Mouse (Mus musculus): ENCODE results near the gene Arhgap45. TPM values are rescaled to one million over a fixed set of nuclear protein-coding genes. Genes with fewer than 3 reads are reported as not detected.
A peak's percentile ranks its signal among the peaks of the same experiment; 100 is the strongest.
"Not testable (repeated sequence)": the region's sequence is repeated elsewhere in the genome, so short reads cannot be mapped to it uniquely, and the experiment has no call there.

Gene Arhgap45
- total RNA-seq, 2 experiments from 2014 or later, result 3.5 TPM

DNA sequence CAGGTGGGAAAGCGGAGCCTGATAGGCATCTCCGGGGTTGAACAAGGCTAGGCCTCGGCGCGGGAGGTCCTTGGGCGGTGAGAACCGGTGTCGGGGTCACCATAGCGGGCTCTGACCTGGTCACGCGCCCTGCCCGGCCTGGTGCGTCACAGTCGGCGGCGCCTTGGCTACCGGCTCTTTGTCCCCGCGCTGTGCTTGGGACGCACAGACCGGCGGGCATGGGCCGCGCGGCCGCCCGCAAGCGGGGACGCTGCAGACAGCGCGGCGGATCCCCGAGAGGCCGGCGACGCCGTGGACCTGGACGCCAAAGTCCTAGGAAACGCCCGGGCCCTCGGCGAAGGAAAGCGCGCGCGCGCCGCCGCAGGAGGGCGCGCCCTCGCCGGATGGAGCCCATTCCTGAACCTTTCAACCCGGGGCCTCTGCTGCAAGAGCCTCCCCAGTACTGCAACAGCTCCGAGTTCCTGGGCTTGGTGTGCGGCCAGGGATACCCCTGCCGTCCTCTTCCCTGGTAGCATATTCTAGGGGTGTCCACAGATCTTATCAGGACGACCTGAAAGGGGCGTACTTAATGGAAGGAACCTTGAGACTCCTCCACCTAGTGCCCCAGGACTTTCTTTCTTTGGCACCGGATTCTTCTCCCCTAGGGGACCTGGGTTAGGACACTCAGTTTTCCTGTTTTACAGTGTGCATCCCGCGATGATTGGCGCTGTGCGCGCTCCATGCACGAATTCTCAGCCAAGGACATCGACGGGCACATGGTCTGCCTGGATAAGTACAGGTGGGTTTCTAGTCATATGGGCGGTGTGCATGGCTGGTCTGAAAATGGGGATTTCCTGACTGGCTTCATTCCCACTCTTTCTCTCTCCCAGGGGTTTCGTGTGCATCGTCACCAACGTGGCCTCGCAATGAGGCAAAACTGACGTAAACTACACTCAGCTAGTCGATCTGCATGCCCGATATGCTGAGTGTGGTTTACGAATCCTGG lies 37.7 kb downstream of the Arhgap45 start:
- TF ChIP-seq CTCF (IDR thresholded peaks at IDR 0.05), result peak; percentile 44
- intact Hi-C loops (cut with DNase I), result loop anchor here (2.0 kb wide), 1 partner anchor 61 kb away; the partner anchor contains the start of gene Stk11
- Histone ChIP-seq H3K4me3 (peak overlapping the region; percentile 90), H3K27ac (peak overlapping the region; percentile 98)
- DNase-seq (ENCODE audit: extremely low spot score in 1 of 2, low spot score in 2 of 2), result peak; percentile 57 to 61

GRCm38 (mm10) chr10:80054911-80055310 lies 38.5 kb downstream of the Arhgap45 start:
- intact Hi-C loops (cut with DNase I), result loop anchor here (2.0 kb wide), 1 partner anchor 60 kb away; the partner anchor contains the start of gene Stk11
- DNase-seq (ENCODE audit: extremely low spot score in 1 of 2, low spot score in 2 of 2), result not testable (repeated sequence)

DNA sequence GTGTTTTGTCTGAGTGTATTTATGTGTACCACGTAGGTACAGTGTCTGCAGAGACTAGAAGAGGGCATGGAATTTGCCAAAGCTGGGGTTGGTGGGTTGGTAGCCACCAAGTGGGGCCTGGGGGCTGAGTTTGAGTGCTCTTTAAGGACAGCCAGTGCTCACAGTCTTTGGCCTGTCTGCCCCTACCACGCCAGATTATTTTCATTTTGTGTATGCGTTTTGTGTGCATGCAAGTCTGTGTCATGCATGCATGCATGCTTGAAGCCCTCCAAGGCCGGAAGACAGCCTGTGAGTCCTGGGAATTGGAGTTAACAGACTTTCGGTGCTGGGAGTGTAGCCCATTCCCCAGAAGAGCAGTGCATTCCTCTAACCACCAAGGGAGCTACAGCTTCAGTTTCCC lies 38.9 kb downstream of the Arhgap45 start:
- H3K4me3 ChIP-seq, result peak overlapping the region; percentile 90
- no peak overlapping the region for H3K27ac ChIP-seq
- intact Hi-C loops (cut with DNase I), result loop anchor here (2.0 kb wide), 1 partner anchor 59 kb away; the partner anchor contains the start of gene Stk11
- TF ChIP-seq CTCF (IDR thresholded peaks at IDR 0.05), result no peak
- no peak for DNase-seq (ENCODE audit: extremely low spot score in 1 of 2, low spot score in 2 of 2)

More at GRCm38 (mm10) chr10:80054911-80055310, 38.5 kb downstream of the Arhgap45 start:
- H3K4me3 ChIP-seq, result peak overlapping the region; percentile 90
- not testable (repeated sequence) for H3K27ac ChIP-seq

- no peak for DNase-seq (ENCODE audit: extremely low spot score in 1 of 2, low spot score in 2 of 2)
- no peak for TF ChIP-seq CTCF (IDR thresholded peaks at IDR 0.05)
- H3K4me3 ChIP-seq, result no peak overlapping the region; the same call in 1 of the 2 replicates
- no peak overlapping the region for H3K27ac ChIP-seq
- intact Hi-C loops (cut with DNase I), result loop anchor here (2.0 kb wide), 1 partner anchor 59 kb away; the partner anchor contains the start of gene Stk11
These were observed 39.4 kb downstream of the Arhgap45 start for GRCm38 (mm10) chr10:80055891-80056290.

GRCm38 (mm10) chr10:80056506-80056905 lies 40.1 kb downstream of the Arhgap45 start:
- TF ChIP-seq CTCF (IDR thresholded peaks at IDR 0.05), result no peak
- no peak overlapping the region for H3K4me3 ChIP-seq
- intact Hi-C loops (cut with DNase I), result no loop called here
- DNase-seq (ENCODE audit: extremely low spot score in 1 of 2, low spot score in 2 of 2), result no peak
- H3K27ac ChIP-seq, result no peak overlapping the region

GRCm38 (mm10) chr10:80056976-80057682 lies 40.7 kb downstream of the Arhgap45 start:
- no peak for TF ChIP-seq CTCF (IDR thresholded peaks at IDR 0.05)
- no peak for DNase-seq (ENCODE audit: extremely low spot score in 1 of 2, low spot score in 2 of 2)
- intact Hi-C loops (cut with DNase I), result no loop called here
- Histone ChIP-seq H3K4me3 (no peak overlapping the region), H3K27ac (no peak overlapping the region)

- TF ChIP-seq CTCF (IDR thresholded peaks at IDR 0.05), result no peak
- intact Hi-C loops (cut with DNase I), result no loop called here
- no peak overlapping the region for H3K27ac ChIP-seq
- H3K4me3 ChIP-seq, result no peak overlapping the region
- no peak for DNase-seq (ENCODE audit: extremely low spot score in 1 of 2, low spot score in 2 of 2)
These were observed 41.4 kb downstream of the Arhgap45 start for GRCm38 (mm10) chr10:80057683-80058326.

GRCm38 (mm10) chr10:80063104-80063503 lies 46.7 kb downstream of the Arhgap45 start:
- DNase-seq (ENCODE audit: extremely low spot score in 1 of 2, low spot score in 2 of 2), result no peak
- TF ChIP-seq CTCF (IDR thresholded peaks at IDR 0.05), result no peak
- Histone ChIP-seq H3K27ac (peak overlapping the region; percentile 61; the same call in 1 of the 2 replicates), H3K4me3 (no peak overlapping the region)
- intact Hi-C loops (cut with DNase I), result no loop called here

DNA sequence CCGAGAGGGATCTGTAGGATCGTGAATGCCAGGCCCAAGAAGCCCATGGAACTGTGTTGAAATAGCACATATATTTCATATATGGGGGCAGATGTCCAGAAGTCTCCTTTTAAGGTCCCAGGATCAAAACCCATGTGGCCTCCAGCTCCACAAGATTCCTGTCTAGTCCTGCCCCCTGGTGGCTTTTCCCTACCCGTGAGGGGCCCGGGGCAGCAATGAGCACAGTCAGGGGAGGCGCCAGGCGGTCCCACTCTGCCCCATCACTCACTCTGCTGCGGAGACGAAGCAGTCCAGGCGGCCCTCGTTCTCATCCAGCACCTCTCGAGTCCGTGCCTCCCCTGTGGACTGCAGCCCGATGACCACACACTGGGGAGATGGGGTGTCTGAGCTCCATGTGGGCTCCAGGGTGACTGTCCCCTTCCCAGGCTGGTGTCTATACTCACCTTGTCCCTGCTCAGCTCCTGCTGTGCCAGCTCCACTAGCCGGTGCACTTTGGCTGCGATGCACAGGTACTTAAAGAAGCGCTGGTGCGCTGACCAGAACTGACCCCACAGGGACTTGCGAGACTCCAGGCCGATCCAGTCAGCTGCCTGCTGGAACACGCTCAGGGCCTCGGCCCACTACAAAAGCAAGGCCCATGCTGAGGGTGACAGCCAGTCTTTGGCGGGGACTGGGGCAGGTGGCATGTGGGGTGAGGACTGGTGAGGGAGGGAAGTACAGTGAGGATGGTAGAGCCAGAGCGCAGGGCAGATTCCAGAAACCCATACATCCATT lies 47.6 kb downstream of the Arhgap45 start:
- no peak overlapping the region for H3K4me3 ChIP-seq
- intact Hi-C loops (cut with DNase I), result no loop called here

DNA sequence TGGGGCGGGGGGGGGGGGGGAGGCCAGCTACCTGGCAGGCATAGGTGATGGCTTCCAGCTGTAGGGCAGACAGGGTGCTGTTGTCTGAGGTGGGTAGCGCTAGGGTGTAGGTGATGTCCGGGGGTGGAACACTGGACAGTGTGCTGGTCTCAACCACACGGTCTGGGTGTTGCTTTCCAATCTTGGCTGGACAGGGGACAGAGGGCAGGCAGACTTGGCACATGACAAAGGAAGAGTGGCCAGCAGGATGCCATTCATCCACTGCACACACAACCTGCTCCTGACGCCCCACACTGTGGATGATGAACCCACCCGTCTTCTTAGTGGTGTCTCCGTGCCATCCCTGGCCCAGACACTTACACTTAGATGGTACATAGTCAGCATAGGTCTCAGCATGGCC lies 52.8 kb downstream of the Arhgap45 start:
- no peak overlapping the region for H3K4me3 ChIP-seq
- intact Hi-C loops (cut with DNase I), result no loop called here
- no peak for TF ChIP-seq CTCF (IDR thresholded peaks at IDR 0.05)

More for the DNA sequence above, 47.6 kb downstream of the Arhgap45 start:
- peak overlapping the region; percentile 61; the same call in 1 of the 2 replicates for H3K27ac ChIP-seq
- TF ChIP-seq CTCF (IDR thresholded peaks at IDR 0.05), result no peak; the same call in 1 of the 2 replicates
- no peak for DNase-seq (ENCODE audit: extremely low spot score in 1 of 2, low spot score in 2 of 2)

More for the DNA sequence above, 52.8 kb downstream of the Arhgap45 start:
- no peak overlapping the region for H3K27ac ChIP-seq
- no peak for DNase-seq (ENCODE audit: extremely low spot score in 1 of 2, low spot score in 2 of 2)

All from left cerebral cortex, adult 2 months (tissue).